Mouse (Mus musculus): ENCODE data around the gene Jam3. TPM values are rescaled to one million over a fixed set of nuclear protein-coding genes. Genes with fewer than 3 reads are reported as not detected.

Jam3 gene
- polyA plus RNA-seq, 1 experiment from 2014 or later = 50.1 TPM

- H3K4me3 ChIP-seq (ENCODE audit: low read depth, low read length) = peak overlapping the region; percentile 20; the same call in 1 of the 2 replicates
- H3K9me3 ChIP-seq (replicated peaks; ENCODE audit: control insufficient read depth, low read length) = no peaks in the 10 kb centered on the region
- peak overlapping the region; percentile 64 for H3K4me2 ChIP-seq
- peak overlapping the region; percentile 58 for H3K9ac ChIP-seq (ENCODE audit: low read depth, low read length)
- peak overlapping the region; percentile 86 for H3K27ac ChIP-seq (ENCODE audit: low read depth, low read length)
- peak; percentile 56 for ATAC-seq (replicated peaks; ENCODE audit: insufficient number of reproducible peaks, low FRiP score, low TSS enrichment)
- 2% methylated on average over 7 of the region's 7 CpGs for WGBS (ENCODE audit: insufficient replicate concordance)
- H3K27me3 ChIP-seq (ENCODE audit: control insufficient read depth, insufficient read depth, low read length) = no peaks in the 10 kb centered on the region
- H3K36me3 ChIP-seq (ENCODE audit: control insufficient read depth, insufficient read depth, low read length) = no peaks in the 10 kb centered on the region
- peaks cover 13% of the 10 kb centered on the region for H3K4me1 ChIP-seq (ENCODE audit: control insufficient read depth, insufficient read depth, low read length)
Observed at GRCm38 (mm10) chr9:27191501-27191981, 36.3 kb upstream of the Jam3 start.

DNA sequence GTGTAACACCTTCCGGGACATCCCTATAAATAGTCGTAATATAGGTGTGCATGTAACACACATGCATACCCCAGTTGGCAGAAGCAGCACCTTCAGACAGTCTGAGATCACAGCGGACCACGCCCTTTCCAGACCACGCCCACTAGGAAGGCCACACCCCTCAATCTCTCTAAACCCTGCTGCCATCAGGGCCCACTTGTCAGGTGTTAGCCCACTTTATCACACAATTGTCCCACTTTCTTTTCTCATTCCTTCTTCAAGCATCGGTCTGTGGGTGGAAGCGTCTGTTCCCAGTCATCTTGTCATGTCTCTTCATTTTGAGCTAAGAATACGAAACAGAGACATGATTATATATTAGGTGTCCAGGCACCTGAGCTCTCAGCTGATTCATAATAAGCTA, 35.2 kb upstream of the Jam3 start:
- Histone ChIP-seq H3K27me3 (ENCODE audit: control insufficient read depth, insufficient read depth, low read length) (no peaks in the 10 kb centered on the region), H3K4me3 (ENCODE audit: low read depth, low read length) (no peak overlapping the region), H3K36me3 (ENCODE audit: control insufficient read depth, insufficient read depth, low read length) (no peaks in the 10 kb centered on the region), H3K9me3 (replicated peaks; ENCODE audit: control insufficient read depth, low read length) (no peaks in the 10 kb centered on the region), H3K4me2 (no peak overlapping the region), H3K4me1 (ENCODE audit: control insufficient read depth, insufficient read depth, low read length) (peaks cover 13% of the 10 kb centered on the region), H3K27ac (ENCODE audit: low read depth, low read length) (no peak overlapping the region), H3K9ac (ENCODE audit: low read depth, low read length) (no peak overlapping the region)
- WGBS (ENCODE audit: insufficient replicate concordance) = 64% methylated on average over 8 of the region's 8 CpGs
- no peak for ATAC-seq (replicated peaks; ENCODE audit: insufficient number of reproducible peaks, low FRiP score, low TSS enrichment)

DNA sequence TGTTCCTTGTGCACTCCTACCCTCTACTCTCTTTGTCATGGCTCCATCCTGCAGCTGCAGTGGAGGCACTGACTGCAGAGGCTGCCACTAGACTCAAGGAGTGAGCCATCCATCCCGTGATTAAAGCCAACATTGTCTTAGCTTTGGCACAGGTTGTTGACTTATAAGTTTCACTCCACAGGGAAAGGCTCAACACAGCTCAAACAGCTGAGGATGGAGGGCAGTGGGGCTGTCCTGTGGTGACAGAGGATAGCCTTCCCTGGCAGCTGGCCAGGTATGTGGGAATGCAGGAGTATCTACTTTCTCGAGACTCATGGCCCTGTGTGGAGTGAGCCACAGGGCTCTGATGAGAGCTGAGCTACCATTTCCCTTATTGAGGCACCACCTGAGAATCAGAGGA, 34.1 kb upstream of the Jam3 start:
- Histone ChIP-seq H3K4me3 (ENCODE audit: low read depth, low read length) (no peak overlapping the region), H3K36me3 (ENCODE audit: control insufficient read depth, insufficient read depth, low read length) (no peaks in the 10 kb centered on the region), H3K9ac (ENCODE audit: low read depth, low read length) (no peak overlapping the region), H3K9me3 (replicated peaks; ENCODE audit: control insufficient read depth, low read length) (no peaks in the 10 kb centered on the region), H3K4me2 (no peak overlapping the region), H3K27me3 (ENCODE audit: control insufficient read depth, insufficient read depth, low read length) (no peaks in the 10 kb centered on the region), H3K27ac (ENCODE audit: low read depth, low read length) (no peak overlapping the region), H3K4me1 (ENCODE audit: control insufficient read depth, insufficient read depth, low read length) (peaks cover 13% of the 10 kb centered on the region)
- WGBS (ENCODE audit: insufficient replicate concordance) = 54% methylated on average over 2 of the region's 2 CpGs
- ATAC-seq (replicated peaks; ENCODE audit: insufficient number of reproducible peaks, low FRiP score, low TSS enrichment) = no peak

DNA sequence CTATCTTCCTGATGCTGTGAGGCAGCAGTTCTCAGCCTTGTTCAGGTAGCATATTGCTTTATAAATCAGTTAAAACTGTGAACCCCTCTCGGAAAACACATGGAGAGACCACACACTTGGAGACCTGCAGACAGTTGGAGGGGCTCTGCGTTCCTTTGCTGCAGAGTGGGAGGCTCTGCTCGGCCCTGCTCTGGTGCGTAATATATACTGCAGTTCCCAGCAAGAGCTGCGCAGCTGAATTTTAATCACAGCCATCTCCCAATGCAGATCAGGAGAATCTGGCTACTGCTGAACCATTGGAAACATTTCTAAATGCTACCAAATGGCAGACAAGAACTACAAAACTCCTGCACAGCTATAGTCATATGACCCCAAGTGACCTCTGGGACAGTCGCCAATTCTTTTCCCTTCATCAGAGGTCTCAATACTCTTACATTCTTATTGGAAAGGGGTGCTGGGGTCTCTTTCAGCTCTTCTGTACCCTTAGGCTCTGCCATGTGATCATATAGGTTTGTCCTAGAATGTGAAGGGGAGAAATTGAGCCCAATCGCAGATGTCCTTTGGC, 33.5 kb upstream of the Jam3 start:
- H3K4me3 ChIP-seq (ENCODE audit: low read depth, low read length) = no peak overlapping the region
- H3K27ac ChIP-seq (ENCODE audit: low read depth, low read length) = no peak overlapping the region
- H3K9me3 ChIP-seq (replicated peaks; ENCODE audit: control insufficient read depth, low read length) = no peaks in the 10 kb centered on the region
- no peak overlapping the region for H3K4me2 ChIP-seq
- no peaks in the 10 kb centered on the region for H3K36me3 ChIP-seq (ENCODE audit: control insufficient read depth, insufficient read depth, low read length)
- H3K27me3 ChIP-seq (ENCODE audit: control insufficient read depth, insufficient read depth, low read length) = no peaks in the 10 kb centered on the region
- H3K9ac ChIP-seq (ENCODE audit: low read depth, low read length) = no peak overlapping the region
- 80% methylated on average over 7 of the region's 7 CpGs for WGBS (ENCODE audit: insufficient replicate concordance)
- peaks cover 13% of the 10 kb centered on the region for H3K4me1 ChIP-seq (ENCODE audit: control insufficient read depth, insufficient read depth, low read length)
- ATAC-seq (replicated peaks; ENCODE audit: insufficient number of reproducible peaks, low FRiP score, low TSS enrichment) = no peak

- Histone ChIP-seq H3K4me3 (ENCODE audit: low read depth, low read length) (no peak overlapping the region), H3K9me3 (replicated peaks; ENCODE audit: control insufficient read depth, low read length) (no peaks in the 10 kb centered on the region), H3K27me3 (ENCODE audit: control insufficient read depth, insufficient read depth, low read length) (no peaks in the 10 kb centered on the region), H3K27ac (ENCODE audit: low read depth, low read length) (no peak overlapping the region), H3K9ac (ENCODE audit: low read depth, low read length) (no peak overlapping the region), H3K4me1 (ENCODE audit: control insufficient read depth, insufficient read depth, low read length) (peaks cover 3% of the 10 kb centered on the region), H3K36me3 (ENCODE audit: control insufficient read depth, insufficient read depth, low read length) (no peaks in the 10 kb centered on the region), H3K4me2 (no peak overlapping the region)
- no peak for ATAC-seq (replicated peaks; ENCODE audit: insufficient number of reproducible peaks, low FRiP score, low TSS enrichment)
Observed at GRCm38 (mm10) chr9:27185820-27186219, 30.6 kb upstream of the Jam3 start.

DNA sequence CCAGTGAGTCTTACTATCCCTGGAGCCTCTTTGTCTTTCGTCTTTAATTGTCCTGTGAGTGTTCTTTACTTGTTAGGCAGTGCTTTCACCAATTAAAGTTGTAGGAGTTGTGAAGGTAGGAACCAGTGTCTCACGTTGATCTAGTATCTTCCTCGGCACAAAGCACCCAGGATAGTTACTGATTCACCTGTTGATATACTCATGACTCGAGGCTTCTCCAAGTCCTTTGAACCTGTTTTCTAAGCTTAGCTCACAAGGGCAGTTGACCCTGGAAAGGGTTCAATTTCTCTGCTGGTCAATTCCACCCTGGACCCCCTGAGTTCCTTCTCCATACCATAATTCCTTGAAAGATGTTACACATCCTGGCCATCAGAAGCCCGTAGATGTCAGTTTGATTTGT, 26.9 kb upstream of the Jam3 start:
- no peak overlapping the region for H3K27ac ChIP-seq (ENCODE audit: low read depth, low read length)
- no peaks in the 10 kb centered on the region for H3K36me3 ChIP-seq (ENCODE audit: control insufficient read depth, insufficient read depth, low read length)
- no peak overlapping the region for H3K9ac ChIP-seq (ENCODE audit: low read depth, low read length)
- no peaks in the 10 kb centered on the region for H3K27me3 ChIP-seq (ENCODE audit: control insufficient read depth, insufficient read depth, low read length)
- WGBS (ENCODE audit: insufficient replicate concordance) = 73% methylated on average over 5 of the region's 5 CpGs
- ATAC-seq (replicated peaks; ENCODE audit: insufficient number of reproducible peaks, low FRiP score, low TSS enrichment) = no peak
- no peak overlapping the region for H3K4me3 ChIP-seq (ENCODE audit: low read depth, low read length)
- H3K9me3 ChIP-seq (replicated peaks; ENCODE audit: control insufficient read depth, low read length) = no peaks in the 10 kb centered on the region
- no peaks in the 10 kb centered on the region; the same call in 1 of the 2 replicates for H3K4me1 ChIP-seq (ENCODE audit: control insufficient read depth, insufficient read depth, low read length)
- no peak overlapping the region for H3K4me2 ChIP-seq

DNA sequence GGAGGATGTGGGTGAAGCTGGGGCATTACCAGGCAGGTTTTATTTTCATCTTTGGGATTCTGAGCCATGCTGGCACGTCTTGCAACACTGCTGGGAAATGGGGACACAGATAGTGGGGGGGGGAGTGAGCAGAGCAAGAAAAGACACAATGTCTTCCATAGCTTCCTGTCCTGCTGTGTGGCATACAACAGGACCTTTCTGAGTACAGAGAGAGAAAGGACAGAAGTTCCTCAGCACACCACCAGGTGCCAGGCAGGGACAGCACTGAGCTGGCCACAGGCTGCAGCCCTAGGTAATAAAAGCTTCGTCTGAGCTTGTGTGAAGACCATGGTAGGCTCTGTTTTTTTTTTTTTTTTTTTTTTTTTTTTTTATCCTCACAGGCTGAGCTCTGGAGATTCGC, 25.3 kb upstream of the Jam3 start:
- Histone ChIP-seq H3K9me3 (replicated peaks; ENCODE audit: control insufficient read depth, low read length) (no peaks in the 10 kb centered on the region), H3K4me1 (ENCODE audit: control insufficient read depth, insufficient read depth, low read length) (no peaks in the 10 kb centered on the region), H3K4me2 (no peak overlapping the region), H3K27me3 (ENCODE audit: control insufficient read depth, insufficient read depth, low read length) (no peaks in the 10 kb centered on the region), H3K9ac (ENCODE audit: low read depth, low read length) (no peak overlapping the region), H3K36me3 (ENCODE audit: control insufficient read depth, insufficient read depth, low read length) (no peaks in the 10 kb centered on the region), H3K4me3 (ENCODE audit: low read depth, low read length) (no peak overlapping the region), H3K27ac (ENCODE audit: low read depth, low read length) (no peak overlapping the region)
- no peak for ATAC-seq (replicated peaks; ENCODE audit: insufficient number of reproducible peaks, low FRiP score, low TSS enrichment)
- WGBS (ENCODE audit: insufficient replicate concordance) = 41% methylated on average over 3 of the region's 3 CpGs

GRCm38 (mm10) chr9:27178935-27179334, 23.7 kb upstream of the Jam3 start:
- H3K9me3 ChIP-seq (replicated peaks; ENCODE audit: control insufficient read depth, low read length) = no peaks in the 10 kb centered on the region
- no peak overlapping the region for H3K27ac ChIP-seq (ENCODE audit: low read depth, low read length)
- no peak for ATAC-seq (replicated peaks; ENCODE audit: insufficient number of reproducible peaks, low FRiP score, low TSS enrichment)
- no peak overlapping the region for H3K4me2 ChIP-seq
- H3K9ac ChIP-seq (ENCODE audit: low read depth, low read length) = no peak overlapping the region
- 51% methylated on average over 4 of the region's 4 CpGs for WGBS (ENCODE audit: insufficient replicate concordance)
- H3K4me1 ChIP-seq (ENCODE audit: control insufficient read depth, insufficient read depth, low read length) = no peaks in the 10 kb centered on the region
- no peaks in the 10 kb centered on the region for H3K36me3 ChIP-seq (ENCODE audit: control insufficient read depth, insufficient read depth, low read length)
- H3K4me3 ChIP-seq (ENCODE audit: low read depth, low read length) = no peak overlapping the region
- H3K27me3 ChIP-seq (ENCODE audit: control insufficient read depth, insufficient read depth, low read length) = no peaks in the 10 kb centered on the region

GRCm38 (mm10) chr9:27176154-27176553, 20.9 kb upstream of the Jam3 start:
- ATAC-seq (replicated peaks; ENCODE audit: insufficient number of reproducible peaks, low FRiP score, low TSS enrichment) = no peak
- no peaks in the 10 kb centered on the region for H3K4me1 ChIP-seq (ENCODE audit: control insufficient read depth, insufficient read depth, low read length)

More at GRCm38 (mm10) chr9:27176154-27176553, 20.9 kb upstream of the Jam3 start:
- H3K4me3 ChIP-seq (ENCODE audit: low read depth, low read length) = no peak overlapping the region
- no peak overlapping the region for H3K9ac ChIP-seq (ENCODE audit: low read depth, low read length)
- H3K27me3 ChIP-seq (ENCODE audit: control insufficient read depth, insufficient read depth, low read length) = no peaks in the 10 kb centered on the region
- no peak overlapping the region for H3K4me2 ChIP-seq
- no peaks in the 10 kb centered on the region for H3K9me3 ChIP-seq (replicated peaks; ENCODE audit: control insufficient read depth, low read length)
- H3K27ac ChIP-seq (ENCODE audit: low read depth, low read length) = no peak overlapping the region
- no peaks in the 10 kb centered on the region for H3K36me3 ChIP-seq (ENCODE audit: control insufficient read depth, insufficient read depth, low read length)
- WGBS (ENCODE audit: insufficient replicate concordance) = 2% methylated on average over 2 of the region's 2 CpGs

Measured in heart, embryonic 11.5 days (tissue).